Mouse (Mus musculus): Measurements from ENCODE around the gene Gm5538.

The Gm5538 gene

DNA sequence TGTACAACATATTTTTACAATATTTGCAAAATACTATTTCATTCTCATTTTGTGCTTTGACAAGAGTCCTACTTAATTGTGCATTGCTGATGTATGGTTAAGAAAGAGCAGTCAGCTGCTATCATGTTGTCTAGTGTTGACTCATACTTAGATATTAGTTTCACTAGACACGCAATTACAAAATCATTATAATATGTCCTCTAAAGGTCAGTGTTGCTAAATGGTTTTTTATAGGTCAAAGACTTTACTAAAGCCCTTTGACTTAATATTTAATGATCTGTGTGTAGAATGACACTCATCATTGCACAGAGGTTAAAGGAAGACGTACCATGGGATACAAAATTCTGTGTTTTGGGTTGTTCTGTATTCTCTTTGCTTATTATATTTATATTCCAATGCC lies at the start of gene Gm5538:
Gene Gm5538, plus strand, starts transcription at position 301 of the 400 bp plus-strand sequence.
- DNase-seq (ENCODE audit: low read depth, low spot score) = no peak

DNA sequence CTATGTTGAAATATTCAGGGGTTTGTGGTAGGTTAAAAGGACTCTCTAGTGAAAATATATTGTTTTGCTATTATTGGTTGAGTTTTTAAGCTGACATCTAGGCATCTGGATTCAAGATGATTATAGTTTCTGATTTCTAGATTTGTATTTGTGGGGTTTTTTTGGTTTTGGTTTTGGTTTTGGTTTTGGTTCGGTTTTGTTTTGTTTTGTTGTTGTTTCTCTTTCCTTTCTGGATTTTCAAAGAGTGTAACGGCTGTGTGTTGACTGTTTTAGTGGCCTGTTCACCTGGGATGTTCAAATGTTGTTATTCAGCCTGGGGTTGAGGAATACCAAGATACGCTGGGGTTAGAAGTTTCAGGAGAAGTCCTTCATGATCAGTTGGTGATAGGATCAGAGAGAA lies 32.2 kb upstream of the Gm5538 start:
- DNase-seq (ENCODE audit: low read depth, low spot score) = peak; percentile 2

DNA sequence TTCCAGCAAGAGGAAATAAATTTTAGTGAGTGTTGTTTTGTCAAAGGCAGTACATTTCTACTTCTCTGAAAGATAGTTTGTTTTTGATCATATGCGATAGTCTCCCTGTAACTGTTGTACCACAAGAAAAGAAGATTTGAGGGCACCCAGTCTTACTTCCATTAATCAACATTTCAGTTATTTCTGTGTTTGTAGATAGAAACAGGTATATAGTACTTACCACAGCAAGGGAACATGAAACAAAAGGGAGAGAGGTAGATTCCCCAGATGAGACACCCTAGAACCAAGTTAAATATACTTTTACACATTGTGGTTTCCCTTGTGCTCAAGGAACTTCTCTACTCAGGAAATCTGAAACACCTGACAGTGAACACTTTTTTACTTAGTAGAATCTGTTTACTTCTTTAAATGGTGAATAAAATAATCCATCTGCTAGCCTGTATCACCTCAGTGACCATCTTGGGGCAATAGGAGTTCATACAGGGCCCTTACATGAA lies 26.9 kb upstream of the Gm5538 start:
- DNase-seq (ENCODE audit: low read depth, low spot score) = no peak

DNA sequence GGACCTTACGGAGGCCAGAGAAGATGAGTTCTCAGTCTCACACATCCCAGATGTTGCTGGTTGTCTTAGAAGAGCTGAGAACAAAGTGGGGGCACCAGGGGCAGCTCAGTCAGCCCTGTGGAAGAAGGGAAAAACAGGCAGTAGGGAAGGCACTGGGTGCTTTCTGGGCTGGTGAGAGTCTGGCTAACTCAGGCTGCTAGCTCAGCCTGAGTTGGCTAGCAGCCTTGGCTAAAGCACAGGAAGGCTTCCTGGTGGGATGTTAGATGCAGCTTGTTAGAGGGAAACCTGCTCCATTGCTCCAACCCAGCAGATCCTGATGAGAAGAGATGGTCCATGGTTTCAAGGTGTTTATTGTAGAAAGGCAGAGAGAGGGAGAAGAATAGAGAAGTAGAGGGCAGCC lies 10.3 kb downstream of the Gm5538 start:
- no peak for DNase-seq (ENCODE audit: low read depth, low spot score)

DNA sequence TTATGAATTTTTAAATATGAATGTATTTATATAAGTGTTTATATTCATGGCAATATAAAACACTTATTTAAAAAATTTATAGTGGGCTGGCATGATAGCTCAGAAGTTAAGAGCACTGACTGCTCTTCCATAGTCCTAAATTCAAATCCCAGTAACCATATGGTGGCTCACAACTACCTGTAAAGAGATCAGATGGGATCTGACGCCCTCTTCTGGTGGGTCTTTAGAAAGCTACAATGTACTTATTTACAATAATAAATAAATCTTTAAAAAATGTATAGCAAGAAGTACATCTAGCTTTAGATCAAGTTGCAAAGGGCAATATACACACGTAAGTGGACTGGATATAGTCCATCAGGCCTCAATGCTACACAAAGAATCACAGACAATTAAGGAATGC lies 14.6 kb downstream of the Gm5538 start:
- DNase-seq (ENCODE audit: low read depth, low spot score) = peak; percentile 22
